Mouse (Mus musculus): ENCODE results near the gene Rad51. TPM values are rescaled to one million over a fixed set of nuclear protein-coding genes. Genes with fewer than 3 reads are reported as not detected.
A peak's percentile ranks its signal among the peaks of the same experiment; 100 is the strongest.

The Rad51 gene
- polyA plus RNA-seq, 1 experiment from 2014 or later = 97.9 TPM

- Histone ChIP-seq H3K27me3 (ENCODE audit: low read depth, poor library complexity, severe bottlenecking) (no peaks in the 10 kb centered on the region), H3K4me3 (no peak overlapping the region), H3K9me3 (replicated peaks) (no peaks in the 10 kb centered on the region), H3K4me1 (peaks cover 16% of the 10 kb centered on the region), H3K27ac (replicated peaks) (no peak overlapping the region), H3K36me3 (peaks cover 79% of the 10 kb centered on the region)
- DNase-seq (ENCODE audit: low spot score) = no peak
- 92% methylated on average over 6 of the region's 6 CpGs for WGBS
These were observed 39.7 kb downstream of the Rad51 start for GRCm38 (mm10) chr2:119152255-119152654.

GRCm38 (mm10) chr2:119154683-119155082 lies 42.1 kb downstream of the Rad51 start:
- no peaks in the 10 kb centered on the region for H3K27me3 ChIP-seq (ENCODE audit: low read depth, poor library complexity, severe bottlenecking)
- peaks cover 55% of the 10 kb centered on the region for H3K36me3 ChIP-seq
- WGBS = 88% methylated on average over 2 of the region's 2 CpGs
- no peak overlapping the region for H3K4me3 ChIP-seq
- no peak for DNase-seq (ENCODE audit: low spot score)
- H3K27ac ChIP-seq (replicated peaks) = no peak overlapping the region
- H3K9me3 ChIP-seq (replicated peaks) = no peaks in the 10 kb centered on the region
- H3K4me1 ChIP-seq = peaks cover 19% of the 10 kb centered on the region

- H3K27me3 ChIP-seq (ENCODE audit: low read depth, poor library complexity, severe bottlenecking) = no peaks in the 10 kb centered on the region
- H3K4me1 ChIP-seq = peaks cover 19% of the 10 kb centered on the region
- DNase-seq (ENCODE audit: low spot score) = no peak
- H3K9me3 ChIP-seq (replicated peaks) = no peaks in the 10 kb centered on the region
- H3K36me3 ChIP-seq = peaks cover 48% of the 10 kb centered on the region
- H3K4me3 ChIP-seq = peak overlapping the region; percentile 88
- no peak overlapping the region for H3K27ac ChIP-seq (replicated peaks)
- WGBS = 88% methylated on average over 9 of the region's 9 CpGs
These were observed 42.8 kb downstream of the Rad51 start for GRCm38 (mm10) chr2:119155388-119155787.

GRCm38 (mm10) chr2:119156081-119156680 lies 43.6 kb downstream of the Rad51 start:
- peaks cover 40% of the 10 kb centered on the region for H3K36me3 ChIP-seq
- 7% methylated on average over 34 of the region's 34 CpGs for WGBS
- peak overlapping the region; percentile 84 for H3K27ac ChIP-seq (replicated peaks)

GRCm38 (mm10) chr2:119156681-119157572 lies 44.3 kb downstream of the Rad51 start, which contains the start of gene Rmdn3:
Gene Rmdn3 (minus strand): TSS chr2:119157034.
- DNase-seq (ENCODE audit: low spot score) = peak; percentile 91
- Histone ChIP-seq H3K27me3 (ENCODE audit: low read depth, poor library complexity, severe bottlenecking) (no peaks in the 10 kb centered on the region), H3K4me3 (peak within 1 kb of the TSS; percentile 88), H3K36me3 (peaks cover 32% of the 10 kb centered on the region), H3K9me3 (replicated peaks) (no peaks in the 10 kb centered on the region), H3K27ac (replicated peaks) (peak within 1 kb of the TSS; percentile 84), H3K4me1 (peaks cover 24% of the 10 kb centered on the region)
- WGBS = under 1% methylated on average over 57 of the region's 57 CpGs

More at GRCm38 (mm10) chr2:119156081-119156680, 43.6 kb downstream of the Rad51 start:
- Histone ChIP-seq H3K27me3 (ENCODE audit: low read depth, poor library complexity, severe bottlenecking) (no peaks in the 10 kb centered on the region), H3K9me3 (replicated peaks) (no peaks in the 10 kb centered on the region), H3K4me1 (peaks cover 21% of the 10 kb centered on the region), H3K4me3 (peak overlapping the region; percentile 88)
- DNase-seq (ENCODE audit: low spot score) = no peak

- H3K9me3 ChIP-seq (replicated peaks) = no peaks in the 10 kb centered on the region
- H3K4me1 ChIP-seq = peaks cover 24% of the 10 kb centered on the region
- H3K4me3 ChIP-seq = no peak overlapping the region
- peaks cover 23% of the 10 kb centered on the region for H3K36me3 ChIP-seq
- H3K27me3 ChIP-seq (ENCODE audit: low read depth, poor library complexity, severe bottlenecking) = no peaks in the 10 kb centered on the region
- no peak overlapping the region for H3K27ac ChIP-seq (replicated peaks)
- DNase-seq (ENCODE audit: low spot score) = no peak
These were observed 45.2 kb downstream of the Rad51 start for GRCm38 (mm10) chr2:119157836-119158235.

- Histone ChIP-seq H3K36me3 (no peaks in the 10 kb centered on the region), H3K9me3 (replicated peaks) (no peaks in the 10 kb centered on the region), H3K27me3 (ENCODE audit: low read depth, poor library complexity, severe bottlenecking) (peaks cover 28% of the 10 kb centered on the region), H3K27ac (replicated peaks) (0 out of 2 replicates have a peak overlapping the region, but pooled peaks have one; percentile 55), H3K4me1 (peaks cover 11% of the 10 kb centered on the region), H3K4me3 (no peak overlapping the region)
- no peak for DNase-seq (ENCODE audit: low spot score)
- WGBS = 36% methylated on average over 2 of the region's 2 CpGs
These were observed 48.7 kb downstream of the Rad51 start for GRCm38 (mm10) chr2:119161247-119161646.

- Histone ChIP-seq H3K4me1 (peaks cover 23% of the 10 kb centered on the region), H3K27ac (replicated peaks) (no peak overlapping the region), H3K9me3 (replicated peaks) (no peaks in the 10 kb centered on the region), H3K27me3 (ENCODE audit: low read depth, poor library complexity, severe bottlenecking) (peaks cover 47% of the 10 kb centered on the region), H3K36me3 (no peaks in the 10 kb centered on the region), H3K4me3 (no peak overlapping the region)
- 82% methylated on average over 3 of the region's 3 CpGs for WGBS
- DNase-seq (ENCODE audit: low spot score) = no peak
These were observed 50.5 kb downstream of the Rad51 start for GRCm38 (mm10) chr2:119163135-119163534.

- Histone ChIP-seq H3K4me1 (peaks cover 23% of the 10 kb centered on the region), H3K36me3 (no peaks in the 10 kb centered on the region)
These were observed 51.4 kb downstream of the Rad51 start for GRCm38 (mm10) chr2:119163999-119164398.

GRCm38 (mm10) chr2:119165401-119165800 lies 52.8 kb downstream of the Rad51 start:
- Histone ChIP-seq H3K27me3 (ENCODE audit: low read depth, poor library complexity, severe bottlenecking) (peaks cover 68% of the 10 kb centered on the region), H3K9me3 (replicated peaks) (no peaks in the 10 kb centered on the region), H3K4me3 (no peak overlapping the region), H3K27ac (replicated peaks) (no peak overlapping the region), H3K36me3 (no peaks in the 10 kb centered on the region), H3K4me1 (peaks cover 23% of the 10 kb centered on the region)
- DNase-seq (ENCODE audit: low spot score) = no peak

More at GRCm38 (mm10) chr2:119163999-119164398, 51.4 kb downstream of the Rad51 start:
- H3K9me3 ChIP-seq (replicated peaks) = no peaks in the 10 kb centered on the region
- H3K4me3 ChIP-seq = no peak overlapping the region
- 94% methylated on average over 4 of the region's 4 CpGs for WGBS
- no peak for DNase-seq (ENCODE audit: low spot score)
- no peak overlapping the region for H3K27ac ChIP-seq (replicated peaks)
- H3K27me3 ChIP-seq (ENCODE audit: low read depth, poor library complexity, severe bottlenecking) = peaks cover 56% of the 10 kb centered on the region

- DNase-seq (ENCODE audit: low spot score) = peak; percentile 75
- H3K36me3 ChIP-seq = 0 out of 2 replicates have a peak, but pooled peaks cover 4% of the 10 kb centered on the region
- H3K9me3 ChIP-seq (replicated peaks) = no peaks in the 10 kb centered on the region
- H3K27ac ChIP-seq (replicated peaks) = peak within 1 kb of the TSS; percentile 3; the same call in 1 of the 2 replicates
- H3K4me3 ChIP-seq = peak within 1 kb of the TSS; percentile 69
- H3K4me1 ChIP-seq = peaks cover 22% of the 10 kb centered on the region
- H3K27me3 ChIP-seq (ENCODE audit: low read depth, poor library complexity, severe bottlenecking) = peaks cover 68% of the 10 kb centered on the region
- WGBS = 1% methylated on average over 60 of the region's 60 CpGs
These were observed 54.6 kb downstream of the Rad51 start, which contains the start of gene Gchfr for GRCm38 (mm10) chr2:119166901-119167865. Gene Gchfr (plus strand): TSS chr2:119167773.

GRCm38 (mm10) chr2:119167866-119168256 lies 55.3 kb downstream of the Rad51 start:
- WGBS = 4% methylated on average over 26 of the region's 26 CpGs
- Histone ChIP-seq H3K36me3 (0 out of 2 replicates have a peak, but pooled peaks cover 8% of the 10 kb centered on the region), H3K27ac (replicated peaks) (peak overlapping the region; percentile 3; the same call in 1 of the 2 replicates), H3K27me3 (ENCODE audit: low read depth, poor library complexity, severe bottlenecking) (peaks cover 68% of the 10 kb centered on the region), H3K9me3 (replicated peaks) (no peaks in the 10 kb centered on the region), H3K4me3 (peak overlapping the region; percentile 69), H3K4me1 (peaks cover 28% of the 10 kb centered on the region)
- no peak for DNase-seq (ENCODE audit: low spot score)
